Mouse (Mus musculus) c-Kit-positive CD71-positive TER-119-negative erythroid progenitor cells, embryonic 14.5 days (primary cell): ENCODE data around the gene Kcnab1.
A peak's percentile ranks its signal among the peaks of the same experiment; 100 is the strongest.
"Not testable (repeated sequence)": the region's sequence is repeated elsewhere in the genome, so short reads cannot be mapped to it uniquely, and the experiment has no call there.

Experiments
- DNase-seq: peaks from one replicate; pipeline ENCODE4 v3.0.0-alpha.2; 2013; ENCODE audit warnings: low read depth

Gene Kcnab1

DNA sequence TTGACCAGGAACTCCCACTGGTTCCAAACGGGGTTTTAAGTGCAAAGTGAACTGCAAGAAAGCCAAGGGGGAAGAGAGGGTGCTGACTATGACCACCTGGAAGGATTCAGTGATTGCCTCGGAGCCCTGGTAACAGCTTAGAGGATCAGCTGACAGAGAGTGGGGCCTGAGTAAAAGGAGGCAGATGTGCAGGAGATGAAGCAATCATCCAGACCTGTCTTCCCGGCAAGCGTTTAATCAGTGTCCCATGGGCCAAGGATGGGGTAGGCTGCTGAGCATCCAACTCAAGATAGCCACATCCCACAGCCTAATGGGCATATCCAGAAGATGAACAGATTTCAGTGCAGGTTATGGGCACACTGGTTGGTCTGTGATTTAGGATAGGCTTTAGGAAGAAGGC, 258.8 kb downstream of the Kcnab1 start:
- no peak for DNase-seq

DNA sequence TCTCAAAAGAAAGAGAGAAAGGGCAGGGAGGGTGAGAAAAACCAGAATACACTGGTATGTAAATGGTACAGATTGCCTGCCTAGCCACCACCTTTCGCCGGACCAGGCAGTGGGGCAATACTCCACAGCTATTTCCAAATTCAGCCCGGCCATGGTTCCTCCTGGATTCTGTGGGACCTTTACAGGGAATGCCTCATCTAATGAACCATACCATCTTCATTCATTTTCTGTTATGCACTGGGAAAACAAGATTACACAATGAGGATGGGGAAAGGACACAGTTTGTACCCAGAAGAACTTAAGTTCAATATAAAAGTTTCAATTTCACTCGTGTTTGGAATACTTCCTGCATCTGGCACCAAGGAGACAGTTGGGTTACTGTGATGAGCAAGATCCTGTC, 263.4 kb downstream of the Kcnab1 start:
- no peak for DNase-seq

DNA sequence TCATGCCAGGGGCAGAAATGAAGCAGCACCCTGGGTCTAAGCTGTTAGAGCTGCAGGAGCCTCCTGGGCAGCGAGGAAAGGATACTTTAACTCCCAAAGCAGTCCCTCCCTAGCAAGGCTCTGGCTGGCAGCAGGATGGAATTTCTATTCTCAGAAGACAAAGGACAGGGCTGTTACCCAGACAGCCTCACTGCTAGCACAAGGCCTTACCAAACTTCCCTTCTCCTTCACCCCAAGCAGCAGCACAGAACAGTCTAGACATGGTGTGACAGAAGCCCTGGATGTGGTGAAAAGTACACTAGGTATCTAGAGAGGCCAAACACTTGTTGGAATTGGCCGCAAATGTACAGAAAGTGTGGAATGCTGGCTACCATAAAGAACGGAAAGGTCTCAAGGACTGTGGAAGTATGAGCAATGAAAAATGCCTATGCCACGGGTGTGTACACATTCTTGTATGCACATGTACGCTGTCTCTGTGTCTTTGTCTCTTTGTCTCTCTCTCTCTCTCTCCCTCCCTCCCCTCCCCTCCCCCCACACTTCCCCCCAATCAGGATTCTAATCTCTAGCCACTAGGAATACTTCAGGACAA, 264.5 kb downstream of the Kcnab1 start:
- DNase-seq, result no peak

DNA sequence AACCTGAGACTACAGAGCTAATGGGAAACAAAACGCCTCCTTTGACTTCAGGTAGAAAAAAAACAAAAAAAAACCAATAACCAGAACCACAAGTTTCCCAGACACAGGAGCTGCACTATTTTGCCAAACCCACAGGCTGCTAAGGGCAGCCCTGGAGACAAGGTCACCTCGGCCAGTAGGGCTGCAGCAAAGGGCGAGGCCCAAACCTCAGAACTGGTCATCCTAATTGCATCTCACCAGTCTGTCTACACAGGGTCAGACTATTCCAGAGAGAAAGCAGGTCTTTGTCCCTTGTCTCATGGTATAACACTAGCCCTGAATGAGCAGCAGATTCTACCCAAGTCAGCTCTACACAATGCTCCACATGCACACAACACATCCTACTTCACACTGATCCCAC, 265.5 kb downstream of the Kcnab1 start:
- no peak for DNase-seq

DNA sequence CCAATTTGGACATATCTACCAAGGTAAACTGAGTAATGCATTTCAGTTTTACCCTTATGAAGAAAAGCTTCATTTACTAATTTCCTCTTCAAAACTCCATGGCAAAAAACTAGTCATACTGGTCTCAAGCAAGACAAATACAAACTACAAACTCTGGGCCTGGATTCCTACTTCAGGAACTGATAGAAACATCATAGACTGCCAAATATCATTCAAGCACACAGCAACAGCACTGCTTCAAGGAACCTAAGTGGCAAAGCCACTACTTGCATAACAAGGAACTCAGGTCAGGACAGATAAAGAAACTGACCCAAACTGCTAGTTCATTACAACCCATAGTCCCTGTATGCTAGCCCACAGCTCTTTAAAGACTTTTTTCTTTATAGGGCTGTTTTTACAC, 269.5 kb downstream of the Kcnab1 start:
- no peak for DNase-seq

DNA sequence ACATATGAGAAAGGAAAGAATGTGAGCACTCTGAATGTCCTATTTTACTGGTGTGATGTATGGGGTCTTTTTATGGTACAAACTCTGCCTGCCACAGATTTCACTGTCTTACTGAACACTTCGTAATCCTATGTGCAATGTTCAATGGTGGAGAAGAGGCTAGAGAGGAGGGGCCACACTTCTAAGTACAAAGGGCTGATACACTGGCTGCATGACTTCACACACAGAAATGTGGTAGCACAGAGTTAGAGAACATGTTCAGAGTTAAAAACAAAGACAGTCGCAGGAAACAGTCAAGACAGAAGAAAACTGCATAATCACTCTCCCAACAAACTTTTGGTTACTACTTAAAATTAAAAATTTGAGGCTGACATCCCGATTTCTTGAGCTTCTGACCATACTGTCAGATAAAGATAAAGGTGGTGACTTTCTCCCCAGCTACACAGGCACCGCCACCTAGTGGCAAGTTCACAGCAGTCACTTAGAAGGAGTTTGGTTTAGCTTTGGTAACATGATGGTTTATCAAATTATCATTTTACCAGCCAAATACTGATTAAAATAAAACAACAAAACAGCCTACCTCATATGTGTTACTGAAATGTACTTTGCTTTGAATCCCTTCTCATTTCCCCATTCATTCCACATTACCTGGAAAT, 270.8 kb downstream of the Kcnab1 start:
- DNase-seq, result peak; percentile 32

DNA sequence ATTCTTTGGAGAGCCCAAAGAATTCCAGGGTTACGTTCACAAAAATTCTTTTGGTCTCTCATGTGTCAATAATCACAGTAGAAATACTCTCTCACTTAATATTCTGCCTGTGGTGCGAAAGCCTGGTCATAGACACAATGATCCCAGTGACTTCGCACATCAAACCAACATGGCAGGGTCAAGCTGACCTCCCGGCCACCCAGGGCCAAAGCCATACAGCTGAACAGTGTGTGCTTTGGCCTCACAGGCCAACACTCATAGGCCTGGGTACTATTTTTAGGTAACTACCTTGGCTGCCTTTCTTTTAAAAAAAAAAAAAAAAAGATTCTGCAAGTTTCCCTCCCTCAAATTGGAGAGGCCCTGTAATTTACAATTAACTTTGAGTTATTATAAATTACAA, 271.9 kb downstream of the Kcnab1 start:
- DNase-seq, result no peak

DNA sequence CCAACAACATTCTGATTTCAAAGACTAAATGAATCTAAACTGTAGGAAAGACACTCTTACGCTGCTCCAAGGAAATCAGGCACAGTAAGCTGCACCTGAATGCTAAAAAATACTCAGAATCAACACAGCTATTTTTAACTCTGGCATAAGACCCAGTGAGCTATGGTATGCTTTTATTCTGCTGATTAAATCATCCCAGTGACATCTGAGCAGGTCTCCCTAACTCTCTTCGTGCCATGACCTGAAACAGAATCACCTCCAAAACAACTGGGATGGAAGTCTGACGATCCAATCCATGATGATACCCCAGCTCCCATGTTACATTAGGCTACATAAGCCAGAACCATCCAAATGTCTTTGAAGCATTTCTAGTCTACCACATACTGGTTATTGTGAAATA, 275.2 kb downstream of the Kcnab1 start:
- no peak for DNase-seq

DNA sequence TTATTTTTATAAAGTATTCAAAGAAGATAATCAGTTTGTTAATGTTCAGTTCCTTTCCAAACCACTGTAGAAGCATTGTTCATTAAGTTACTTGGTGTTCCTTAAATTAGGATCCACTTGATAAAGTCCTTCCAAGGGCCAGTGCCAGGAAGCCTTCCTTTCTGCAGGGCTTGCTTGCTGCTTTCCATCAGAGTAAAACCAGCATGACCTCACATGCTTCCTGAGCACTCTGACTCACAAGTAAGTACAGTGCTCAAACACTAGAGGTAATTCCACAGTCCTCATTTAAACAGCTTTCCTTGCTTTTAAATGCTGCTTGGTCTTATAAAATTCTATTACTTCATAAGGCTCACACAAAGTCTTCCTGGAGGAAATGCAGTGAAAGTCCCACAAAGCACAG, 276.6 kb downstream of the Kcnab1 start:
- DNase-seq, result no peak

DNA sequence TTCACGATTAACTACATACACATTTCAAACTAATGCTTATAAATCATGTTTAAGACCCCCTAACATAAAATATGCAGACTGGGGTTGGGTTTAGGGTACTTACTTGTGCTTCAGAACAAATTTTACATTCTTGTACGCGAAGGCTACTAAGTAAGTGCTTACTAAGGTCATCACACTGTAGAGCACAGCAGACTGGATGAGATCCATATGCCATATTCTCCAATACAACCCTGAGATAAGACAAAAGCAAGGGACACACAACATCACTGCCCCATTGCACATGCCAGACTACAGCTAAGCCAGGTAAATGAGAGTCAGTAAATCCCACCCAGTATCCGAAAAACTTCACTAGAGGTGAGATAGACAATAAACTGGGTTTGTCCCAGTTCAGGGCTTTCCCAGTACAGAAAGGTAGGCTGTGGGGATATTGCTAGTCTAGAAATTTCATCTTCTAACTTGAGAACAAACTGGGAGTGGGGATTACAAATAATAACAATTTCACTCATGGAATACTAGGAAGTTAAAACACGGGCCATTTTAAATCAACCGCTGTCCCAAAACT, 282.1 kb downstream of the Kcnab1 start:
- no peak for DNase-seq

DNA sequence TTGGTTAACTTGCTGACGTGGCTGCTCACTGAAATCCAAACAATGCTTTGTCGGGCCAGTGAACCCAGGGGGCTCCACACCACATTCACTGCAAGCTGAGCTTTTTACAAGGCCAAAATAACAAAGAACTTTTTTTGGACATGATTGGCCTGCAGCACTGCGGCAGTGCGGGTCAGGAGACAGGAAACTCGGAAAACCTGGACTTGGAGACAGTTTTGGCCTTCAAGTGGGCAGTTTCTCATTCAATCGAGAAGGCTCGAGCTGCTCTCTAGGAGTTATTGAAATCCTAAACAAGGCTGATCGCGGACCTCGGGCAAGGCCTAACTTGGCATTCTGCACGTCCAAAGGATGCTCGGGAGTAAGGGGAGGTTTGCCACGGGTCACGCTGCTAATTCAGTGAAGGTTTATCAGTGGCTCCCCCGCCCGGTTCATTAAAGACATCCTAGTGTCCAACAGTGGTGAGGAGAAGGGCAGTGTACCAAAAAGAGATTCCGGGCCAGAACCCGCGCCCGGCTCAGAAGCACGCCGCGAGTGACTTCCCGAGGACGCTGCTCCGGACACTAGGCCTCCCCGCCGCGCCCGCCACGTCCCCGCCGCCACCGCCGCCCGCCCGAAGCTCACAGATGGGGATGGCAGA, 282.7 kb downstream of the Kcnab1 start:
- DNase-seq, result no peak

DNA sequence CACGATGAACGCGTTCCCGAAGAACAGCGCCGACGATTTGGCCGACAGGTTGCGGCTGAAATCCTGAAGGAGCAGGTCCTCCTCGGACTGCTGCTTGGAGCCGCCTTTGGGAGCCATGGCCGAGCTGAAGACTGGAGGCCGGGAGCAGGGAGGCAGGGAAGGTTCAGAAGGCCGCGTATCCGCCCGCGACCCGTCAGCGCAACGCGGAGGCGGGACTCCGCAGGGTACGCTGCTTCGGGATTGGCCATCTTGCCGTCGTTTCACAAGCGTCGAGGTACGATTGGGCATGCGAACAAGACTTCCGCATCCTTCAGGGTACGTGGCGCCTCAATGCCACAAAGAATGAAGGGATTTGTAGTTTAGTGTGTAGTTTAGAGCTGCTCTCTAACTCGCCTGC, 283.2 kb downstream of the Kcnab1 start, which contains the start of gene Ssr3:
Gene Ssr3 (minus strand): TSS at position 203 of the 397 bp plus-strand sequence.
- DNase-seq, result peak; percentile 87

DNA sequence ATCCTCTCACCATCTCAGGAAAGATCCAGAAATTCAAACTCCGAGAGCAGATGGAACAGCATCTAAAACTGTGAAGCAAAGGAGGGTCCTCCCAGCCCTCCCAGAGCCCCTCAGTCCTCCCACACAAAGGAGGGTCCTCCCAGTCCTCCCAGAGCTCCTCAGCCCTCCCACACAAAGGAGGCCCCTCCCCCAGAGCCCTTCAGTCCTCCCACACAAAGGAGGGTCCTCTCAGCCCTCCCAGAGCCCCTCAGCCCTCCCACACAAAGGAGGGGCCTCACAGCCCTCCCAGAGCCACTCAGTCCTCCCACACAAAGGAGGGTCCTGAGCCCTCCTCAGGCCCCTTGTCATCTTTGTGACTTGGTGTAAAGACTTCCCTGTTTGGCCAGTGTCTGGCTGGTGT, 285.9 kb downstream of the Kcnab1 start:
- DNase-seq, result not testable (repeated sequence)

DNA sequence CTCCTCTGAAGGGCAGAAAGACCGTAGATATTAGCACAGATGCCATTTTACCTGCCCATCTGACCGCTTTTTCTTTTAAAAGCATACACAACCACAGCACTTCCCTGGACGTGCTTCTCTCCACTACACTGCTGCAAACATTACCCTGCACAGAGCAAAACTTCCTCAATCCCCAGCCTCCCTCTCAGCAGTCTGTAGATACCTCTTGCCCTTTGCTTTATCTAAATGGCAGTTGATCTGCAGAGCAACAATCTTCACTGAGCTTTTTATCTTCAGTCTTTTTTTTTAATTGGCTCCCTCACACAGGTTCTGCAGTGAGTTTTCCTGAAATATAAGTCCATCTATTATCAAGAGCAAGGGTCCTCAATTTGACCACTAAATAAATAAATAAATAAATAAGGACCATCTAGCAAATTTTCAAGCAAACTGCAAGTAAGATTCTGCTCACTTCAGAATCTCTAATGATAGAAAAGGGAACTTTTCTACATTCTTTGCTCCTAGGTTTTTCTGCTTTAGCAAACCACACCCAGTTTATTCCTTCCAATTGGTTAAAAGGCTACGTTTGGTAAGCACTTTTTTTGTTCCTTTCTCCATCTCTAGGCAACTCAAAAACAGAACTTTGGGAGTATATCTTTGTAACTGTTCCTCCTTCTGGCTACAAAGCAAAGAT, 287.8 kb downstream of the Kcnab1 start:
- no peak for DNase-seq

DNA sequence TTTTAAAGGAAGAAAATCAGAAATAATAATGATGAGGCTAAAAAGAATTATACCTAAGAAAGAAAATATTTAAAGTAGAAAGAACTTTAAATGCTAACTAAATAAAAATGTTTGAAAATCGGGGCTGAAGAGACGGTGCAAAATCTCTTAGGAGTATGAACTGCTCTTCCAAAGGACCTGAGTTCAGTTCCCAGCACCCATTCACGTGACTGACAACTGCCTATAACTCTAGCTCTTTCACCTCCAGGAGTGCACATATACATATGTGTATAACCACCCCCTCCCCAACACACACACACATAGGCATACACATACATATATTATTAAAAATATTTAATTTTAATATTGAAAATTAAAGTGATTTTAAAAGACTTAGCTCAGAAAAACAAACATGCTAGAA, 288.4 kb downstream of the Kcnab1 start:
- DNase-seq, result no peak

DNA sequence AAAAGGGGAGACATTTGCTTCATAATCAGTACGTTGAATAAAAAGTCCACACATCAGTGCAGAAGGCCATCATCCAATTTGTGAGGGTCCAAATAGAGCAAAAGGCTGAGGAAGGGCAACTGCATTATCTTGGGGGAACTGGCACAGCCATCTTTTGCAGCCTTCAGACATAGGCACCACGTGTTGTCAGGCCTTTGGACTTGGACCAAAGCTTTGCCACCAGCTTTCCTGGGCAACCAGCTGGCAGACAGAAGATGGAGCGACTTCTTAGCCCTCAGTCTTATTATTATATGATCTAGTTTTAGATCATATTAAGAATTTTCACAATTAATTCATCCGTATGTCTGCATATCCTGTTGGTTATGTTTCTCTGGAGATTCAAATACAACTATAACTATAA, 296.6 kb downstream of the Kcnab1 start:
- no peak for DNase-seq

DNA sequence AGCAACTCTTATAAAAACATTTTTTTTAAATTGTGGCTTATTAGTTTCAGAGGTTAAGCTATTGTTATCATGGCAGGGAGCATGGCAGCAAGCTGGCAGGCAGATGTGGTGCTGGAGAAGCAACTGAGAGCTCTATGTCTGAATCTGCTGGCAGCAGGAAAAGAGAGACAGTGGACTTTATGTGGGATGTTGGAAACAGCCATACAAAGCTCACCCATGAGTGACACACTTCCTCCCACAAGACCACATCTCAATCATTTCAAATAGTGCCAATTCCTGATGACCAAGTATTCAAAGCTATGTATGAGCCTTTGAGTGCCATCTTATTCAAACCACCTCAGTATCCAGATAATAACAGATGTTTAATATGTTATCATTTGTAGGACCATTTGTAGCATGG, 298.7 kb downstream of the Kcnab1 start:
- DNase-seq, result no peak

DNA sequence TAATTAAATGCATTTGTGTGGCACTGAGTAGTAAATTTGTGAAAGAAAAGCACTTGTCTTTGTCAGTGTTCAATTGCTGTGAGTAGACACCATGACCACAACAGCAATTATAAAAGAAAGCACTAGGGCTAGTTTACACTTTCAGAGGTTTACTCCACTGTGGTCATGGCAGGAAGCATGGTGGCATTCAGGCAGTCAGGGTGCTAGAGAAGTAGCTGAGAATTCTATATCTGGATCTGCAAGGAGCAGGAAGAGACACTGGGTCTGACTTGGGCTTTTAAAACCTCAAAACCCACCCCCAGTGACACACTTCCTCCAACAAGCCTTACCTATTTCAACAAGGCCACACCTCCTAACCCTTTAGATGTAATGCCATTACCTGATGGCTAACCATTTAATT, 307.4 kb downstream of the Kcnab1 start:
- no peak for DNase-seq

DNA sequence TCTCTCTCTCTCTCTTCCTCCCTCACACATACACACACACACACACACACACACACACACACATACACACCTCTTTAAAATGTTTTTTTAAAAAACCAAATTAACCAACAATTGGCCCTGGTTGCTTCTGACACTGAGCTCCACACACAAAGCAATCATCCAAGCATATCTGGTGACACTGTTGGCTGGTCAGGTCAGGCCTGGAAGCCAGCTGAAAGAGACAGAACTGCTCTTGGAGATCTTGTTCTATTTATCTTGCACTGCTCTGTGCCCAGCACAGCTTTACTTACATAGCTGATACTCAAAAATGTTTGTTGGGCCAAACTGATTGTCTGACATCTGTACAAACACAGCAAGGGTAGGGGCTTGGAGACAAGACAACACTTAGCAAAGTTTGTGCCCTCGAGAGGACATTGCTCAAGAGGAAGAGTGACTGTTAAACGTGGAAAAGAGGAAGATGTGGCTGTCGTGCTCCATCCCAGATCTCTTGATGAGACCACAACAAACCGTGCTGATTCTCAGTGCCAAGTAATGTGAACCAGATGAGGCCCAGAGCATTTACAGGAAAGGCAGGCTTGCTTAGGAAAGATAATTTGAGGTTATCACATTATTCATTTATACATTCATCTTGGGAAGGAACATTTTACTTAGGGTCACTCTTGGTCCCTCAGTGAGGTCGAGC, 308.9 kb downstream of the Kcnab1 start:
- DNase-seq, result no peak

DNA sequence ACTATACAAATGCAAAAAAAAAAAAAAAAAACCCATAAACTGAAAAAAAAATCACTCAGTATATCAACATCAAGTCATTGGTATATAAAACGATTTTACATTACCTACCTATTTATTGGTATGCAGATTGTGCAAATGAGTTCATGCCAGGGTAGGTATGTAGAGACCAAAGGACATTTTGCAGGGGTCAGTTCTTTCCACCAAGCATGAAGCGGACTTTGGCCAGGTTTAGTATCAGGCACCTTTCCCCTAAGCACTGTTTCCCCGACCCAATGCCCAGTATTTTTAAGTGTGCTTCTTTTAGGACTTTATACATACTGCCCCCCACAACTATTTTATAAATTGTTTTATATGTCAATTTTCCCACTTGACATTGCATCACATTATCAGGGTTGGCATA, 310.5 kb downstream of the Kcnab1 start:
- DNase-seq, result no peak
